8 mouse cellular contexts compared by ENCODE assay signal in the genomic region with DNA sequence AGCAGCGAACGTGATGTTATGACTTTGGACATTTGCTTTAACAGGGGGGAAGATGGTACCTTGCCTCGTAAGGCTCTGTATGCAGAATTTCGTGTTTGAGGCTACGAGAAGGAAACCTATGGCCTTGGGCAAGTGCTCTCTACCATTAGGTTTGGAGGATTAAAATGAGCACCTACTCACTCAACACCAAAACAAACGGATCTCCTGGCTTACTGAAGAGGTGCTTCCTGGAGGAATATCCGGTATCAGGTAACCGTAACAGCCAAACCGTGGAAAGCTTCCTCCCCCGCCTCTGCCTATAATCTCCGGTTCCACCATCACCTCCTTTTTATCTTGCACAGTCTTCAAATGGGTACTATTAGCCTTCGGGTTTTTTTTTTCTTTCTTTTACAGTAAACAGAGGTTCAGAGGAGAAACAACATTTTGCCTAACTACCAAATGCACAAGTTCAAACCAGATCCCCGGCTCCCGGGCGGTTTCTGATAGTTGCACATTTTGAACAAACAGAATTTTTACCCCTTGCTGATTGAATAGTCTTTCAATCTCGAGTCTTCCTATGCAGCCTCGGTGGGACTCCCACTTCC. TPM values are rescaled to one million over a fixed set of nuclear protein-coding genes. Genes with fewer than 3 reads are reported as not detected.
DNase-seq lines count a peak whose midpoint lies in the region; ATAC-seq and TF ChIP-seq lines count a peak whose summit lies in the region.

No protein-coding gene starts in this region.

- peaks cover 16% of the 10 kb centered on the region for H3K4me1 ChIP-seq in heart, embryonic 11.5 days (ENCODE audit: control insufficient read depth, insufficient read depth, low read length)
- peaks cover 1% of the 10 kb centered on the region for H3K4me1 ChIP-seq in ES-Bruce4 (ENCODE audit: control insufficient read depth, insufficient read depth, low read length)
- H3K4me1 ChIP-seq in forebrain, embryonic 10.5 days, result peaks cover 24% of the 10 kb centered on the region
- peaks cover 29% of the 10 kb centered on the region for H3K4me1 ChIP-seq in limb, embryonic 12.5 days (replicated peaks)
- H3K4me1 ChIP-seq in small intestine, adult 2 months (ENCODE audit: control insufficient read depth, insufficient read depth, insufficient read length, low read length), result no peaks in the 10 kb centered on the region; the same call in 1 of the 2 replicates

- TF ChIP-seq EP300 in ES-Bruce4 (IDR thresholded peaks at IDR 0.05; ENCODE audit: insufficient read depth, low read depth, low read length), result no peak

- WGBS in heart, embryonic 11.5 days (ENCODE audit: insufficient replicate concordance), result 9% methylated on average over 17 of the region's 17 CpGs
- 16% methylated on average over 17 of the region's 17 CpGs for WGBS in forebrain, embryonic 10.5 days
- WGBS in limb, embryonic 12.5 days, result 9% methylated on average over 17 of the region's 17 CpGs
- WGBS in small intestine, adult 2 months, result 1% methylated on average over 17 of the region's 17 CpGs

- H3K36me3 ChIP-seq in heart, embryonic 11.5 days (ENCODE audit: control insufficient read depth, insufficient read depth, low read length), result peaks cover 29% of the 10 kb centered on the region
- H3K36me3 ChIP-seq in ES-Bruce4 (ENCODE audit: control insufficient read depth, insufficient read depth, low read length, poor library complexity, severe bottlenecking), result peaks cover 54% of the 10 kb centered on the region
- peaks cover 58% of the 10 kb centered on the region for H3K36me3 ChIP-seq in forebrain, embryonic 10.5 days (replicated peaks)
- peaks cover 49% of the 10 kb centered on the region for H3K36me3 ChIP-seq in limb, embryonic 12.5 days
- H3K36me3 ChIP-seq in small intestine, adult 2 months (ENCODE audit: control insufficient read depth, insufficient read depth, low read length), result peaks cover 40% of the 10 kb centered on the region

- H3K9ac ChIP-seq in heart, embryonic 11.5 days (ENCODE audit: low read depth, low read length), result peak overlapping the region; percentile 98
- H3K9ac ChIP-seq in ES-Bruce4 (ENCODE audit: low read depth, poor library complexity, severe bottlenecking), result peak overlapping the region; percentile 83
- peak overlapping the region; percentile 92 for H3K9ac ChIP-seq in limb, embryonic 12.5 days (replicated peaks)

- TF ChIP-seq POLR2A in ES-Bruce4 (IDR thresholded peaks at IDR 0.05; ENCODE audit: insufficient read depth, low read length), result no peak
- no peak for TF ChIP-seq POLR2A in small intestine, adult 2 months (IDR thresholded peaks at IDR 0.05; ENCODE audit: low read depth, low read length)

- TF ChIP-seq CTCF in ES-Bruce4 (IDR thresholded peaks at IDR 0.05; ENCODE audit: low read depth, low read length), result no peak
- no peak for TF ChIP-seq CTCF in small intestine, adult 2 months (IDR thresholded peaks at IDR 0.05; ENCODE audit: extremely low read depth, insufficient read length, insufficient replicate concordance, low read depth, low read length)

- ATAC-seq in heart, embryonic 11.5 days (replicated peaks; ENCODE audit: insufficient number of reproducible peaks, low FRiP score, low TSS enrichment), result no peak
- no peak for ATAC-seq in limb, embryonic 12.5 days (ENCODE audit: insufficient number of reproducible peaks, insufficient read depth, low FRiP score, low TSS enrichment, low read depth)

- peak overlapping the region; percentile 94 for H3K4me2 ChIP-seq in heart, embryonic 11.5 days
- peak overlapping the region; percentile 81 for H3K4me2 ChIP-seq in limb, embryonic 12.5 days

- no peaks in the 10 kb centered on the region for H3K9me3 ChIP-seq in heart, embryonic 11.5 days (replicated peaks; ENCODE audit: control insufficient read depth, low read length)
- H3K9me3 ChIP-seq in ES-Bruce4 (replicated peaks; ENCODE audit: control insufficient read depth, insufficient read depth, low read length, poor library complexity, severe bottlenecking), result no peaks in the 10 kb centered on the region
- no peaks in the 10 kb centered on the region for H3K9me3 ChIP-seq in forebrain, embryonic 10.5 days
- no peaks in the 10 kb centered on the region for H3K9me3 ChIP-seq in limb, embryonic 12.5 days

- peak overlapping the region; percentile 95 for H3K4me3 ChIP-seq in heart, embryonic 11.5 days (ENCODE audit: low read depth, low read length)
- peak overlapping the region; percentile 88 for H3K4me3 ChIP-seq in ES-Bruce4 (ENCODE audit: low read depth, low read length)
- peak overlapping the region; percentile 72 for H3K4me3 ChIP-seq in forebrain, embryonic 10.5 days
- peak overlapping the region; percentile 86 for H3K4me3 ChIP-seq in limb, embryonic 12.5 days (replicated peaks)
- H3K4me3 ChIP-seq in small intestine, adult 2 months (ENCODE audit: low read depth, low read length), result peak overlapping the region; percentile 100

- H3K27me3 ChIP-seq in heart, embryonic 11.5 days (ENCODE audit: control insufficient read depth, insufficient read depth, low read length), result no peaks in the 10 kb centered on the region
- H3K27me3 ChIP-seq in ES-Bruce4 (ENCODE audit: control insufficient read depth, insufficient read depth, low read length, poor library complexity, severe bottlenecking), result no peaks in the 10 kb centered on the region
- no peaks in the 10 kb centered on the region for H3K27me3 ChIP-seq in forebrain, embryonic 10.5 days (ENCODE audit: poor library complexity, severe bottlenecking)
- no peaks in the 10 kb centered on the region for H3K27me3 ChIP-seq in limb, embryonic 12.5 days
- H3K27me3 ChIP-seq in small intestine, adult 2 months (ENCODE audit: control insufficient read depth, insufficient read depth, low read length), result no peaks in the 10 kb centered on the region

- H3K27ac ChIP-seq in heart, embryonic 11.5 days (ENCODE audit: low read depth, low read length), result peak overlapping the region; percentile 87
- peak overlapping the region; percentile 52 for H3K27ac ChIP-seq in ES-Bruce4 (ENCODE audit: insufficient read depth, low read length)
- H3K27ac ChIP-seq in forebrain, embryonic 10.5 days, result peak overlapping the region; percentile 98
- H3K27ac ChIP-seq in limb, embryonic 12.5 days, result peak overlapping the region; percentile 94
- H3K27ac ChIP-seq in small intestine, adult 2 months (ENCODE audit: insufficient read depth, low read depth, low read length), result peak overlapping the region; percentile 69

- no peak for DNase-seq in heart, adult 18-20 months
- no peak for DNase-seq in forebrain, embryonic 10.5 days (ENCODE audit: extremely low spot score, low spot score)
- DNase-seq in frontal cortex, postnatal 10 days (ENCODE audit: low spot score in 2 of 2), result no peak
- no peak for DNase-seq in left cerebral cortex, adult 11 months (ENCODE audit: low spot score)

RNA-seq across cellular contexts. Expression of a gene that starts 0.5 kb away (rescaled TPM):
- polyA plus RNA-seq in heart, embryonic 11.5 days (2014; fragmentation: Nextera tagmentation; extraction: Ambion mirVana), result 62.8 and 64.2 TPM in 2 replicates
- 10 to 100 TPM; 69.4 to 74.8 TPM for total RNA-seq in heart, adult 18-20 months (2021)
- polyA plus RNA-seq in ES-Bruce4 (2011; ENCODE audit: insufficient read depth, insufficient read length, low read depth, missing spikeins), result 48.2 and 50.7 TPM in 2 replicates
- 71.0 and 73.2 TPM in 2 replicates for polyA plus RNA-seq in forebrain, embryonic 10.5 days (2016; fragmentation: Nextera tagmentation; extraction: Ambion mirVana)
- 84.9 and 88.6 TPM in 2 replicates for polyA plus RNA-seq in limb, embryonic 12.5 days (2016; fragmentation: Nextera tagmentation; extraction: Ambion mirVana)
- polyA plus RNA-seq in small intestine, adult 2 months (2012; rRNA removed), result 13.5 and 21.6 TPM in 2 replicates

RNA-seq across cellular contexts. Expression of a gene that starts 0.7 kb away (rescaled TPM):
- 92.8 and 112 TPM in 2 replicates for polyA plus RNA-seq in heart, embryonic 11.5 days (2014; fragmentation: Nextera tagmentation; extraction: Ambion mirVana)
- 10 to 100 TPM; 36.7 to 37.5 TPM for total RNA-seq in heart, adult 18-20 months (2021)
- polyA plus RNA-seq in ES-Bruce4 (2011; ENCODE audit: insufficient read depth, insufficient read length, low read depth, missing spikeins), result 203 and 206 TPM in 2 replicates
- polyA plus RNA-seq in forebrain, embryonic 10.5 days (2016; fragmentation: Nextera tagmentation; extraction: Ambion mirVana), result 247 and 254 TPM in 2 replicates
- 207 and 211 TPM in 2 replicates for polyA plus RNA-seq in limb, embryonic 12.5 days (2016; fragmentation: Nextera tagmentation; extraction: Ambion mirVana)
- polyA plus RNA-seq in small intestine, adult 2 months (2012; rRNA removed), result 9.1 and 14.4 TPM in 2 replicates

RNA-seq across cellular contexts. Expression of a gene that starts 40.2 kb away (rescaled TPM):
- polyA plus RNA-seq in heart, embryonic 11.5 days (2014; fragmentation: Nextera tagmentation; extraction: Ambion mirVana), result 0.36 TPM in 1 of 2 replicates, not detected in the other
- total RNA-seq in heart, adult 18-20 months (2021), result 1 to 10 TPM; 3.9 to 5.1 TPM
- polyA plus RNA-seq in ES-Bruce4 (2011; ENCODE audit: insufficient read depth, insufficient read length, low read depth, missing spikeins), result 0.34 and 1.0 TPM in 2 replicates
- polyA plus RNA-seq in forebrain, embryonic 10.5 days (2016; fragmentation: Nextera tagmentation; extraction: Ambion mirVana), result 0.24 and 0.25 TPM in 2 replicates
- polyA plus RNA-seq in limb, embryonic 12.5 days (2016; fragmentation: Nextera tagmentation; extraction: Ambion mirVana), result 0.15 and 0.44 TPM in 2 replicates
- 7.6 and 16.7 TPM in 2 replicates for polyA plus RNA-seq in small intestine, adult 2 months (2012; rRNA removed)

RNA-seq across cellular contexts. Expression of a gene that starts 56.4 kb away (rescaled TPM):
- 5.1 and 5.7 TPM in 2 replicates for polyA plus RNA-seq in heart, embryonic 11.5 days (2014; fragmentation: Nextera tagmentation; extraction: Ambion mirVana)
- total RNA-seq in heart, adult 18-20 months (2021), result 1 to 10 TPM; 5.2 to 5.5 TPM
- polyA plus RNA-seq in ES-Bruce4 (2011; ENCODE audit: insufficient read depth, insufficient read length, low read depth, missing spikeins), result 14.8 and 16.7 TPM in 2 replicates
- polyA plus RNA-seq in forebrain, embryonic 10.5 days (2016; fragmentation: Nextera tagmentation; extraction: Ambion mirVana), result 13.5 and 13.8 TPM in 2 replicates
- polyA plus RNA-seq in limb, embryonic 12.5 days (2016; fragmentation: Nextera tagmentation; extraction: Ambion mirVana), result 17.9 and 20.3 TPM in 2 replicates
- polyA plus RNA-seq in small intestine, adult 2 months (2012; rRNA removed), result 17.9 and 21.7 TPM in 2 replicates
